Mouse (Mus musculus) C2C12 (cell line): ENCODE results near the gene Med13l.
A peak's percentile ranks its signal among the peaks of the same experiment; 100 is the strongest.

Experiments
- CEBPB ChIP-seq: IDR thresholded peaks from one replicate; pipeline ENCODE4 v1.6.1; 2011; ENCODE audit warnings: low read depth, mild to moderate bottlenecking, control low read depth, moderate library complexity
- CTCF ChIP-seq: IDR thresholded peaks from one replicate; pipeline ENCODE4 v1.5.1; 2011; ENCODE audit not compliant: control insufficient read depth, insufficient read depth, insufficient read length
- FOSL1 ChIP-seq: IDR thresholded peaks from one replicate; pipeline ENCODE4 v1.8.0; 2011; ENCODE audit warnings: mild to moderate bottlenecking, low read length; ENCODE audit not compliant: poor library complexity, insufficient read depth, severe bottlenecking
- MAX ChIP-seq: IDR thresholded peaks from one replicate; pipeline ENCODE4 v1.6.1; 2011; ENCODE audit warnings: mild to moderate bottlenecking, control low read depth
- MYOD1 ChIP-seq: IDR thresholded peaks from one replicate; pipeline ENCODE4 v1.6.1; 2011; ENCODE audit warnings: low read depth; ENCODE audit not compliant: control insufficient read depth, insufficient read length
- MYOG ChIP-seq: IDR thresholded peaks from one replicate; pipeline ENCODE4 v1.6.1; 2011; ENCODE audit not compliant: control insufficient read depth, insufficient read length; ENCODE audit errors: extremely low read depth
- USF1 ChIP-seq: IDR thresholded peaks from one replicate; pipeline ENCODE4 v1.6.1; 2011; ENCODE audit warnings: low read depth, mild to moderate bottlenecking, control low read depth, moderate library complexity

- TF ChIP-seq MYOG: no peak
- TF ChIP-seq CTCF: peak; percentile 23
- TF ChIP-seq MYOD1: no peak
- TF ChIP-seq USF1: no peak
- TF ChIP-seq MAX: no peak
- TF ChIP-seq FOSL1: no peak
- no peak for TF ChIP-seq CEBPB
Measured at GRCm38 (mm10) chr5:118655025-118655424, 94.5 kb downstream of the Med13l start.
